Mouse (Mus musculus): Measurements from ENCODE around the gene Eef1akmt3. TPM values are rescaled to one million over a fixed set of nuclear protein-coding genes. Genes with fewer than 3 reads are reported as not detected.
"Not testable (repeated sequence)": the region's sequence is repeated elsewhere in the genome, so short reads cannot be mapped to it uniquely, and the experiment has no call there.

Eef1akmt3 gene
- total RNA-seq (2017), result not detected in 2 replicates

DNA sequence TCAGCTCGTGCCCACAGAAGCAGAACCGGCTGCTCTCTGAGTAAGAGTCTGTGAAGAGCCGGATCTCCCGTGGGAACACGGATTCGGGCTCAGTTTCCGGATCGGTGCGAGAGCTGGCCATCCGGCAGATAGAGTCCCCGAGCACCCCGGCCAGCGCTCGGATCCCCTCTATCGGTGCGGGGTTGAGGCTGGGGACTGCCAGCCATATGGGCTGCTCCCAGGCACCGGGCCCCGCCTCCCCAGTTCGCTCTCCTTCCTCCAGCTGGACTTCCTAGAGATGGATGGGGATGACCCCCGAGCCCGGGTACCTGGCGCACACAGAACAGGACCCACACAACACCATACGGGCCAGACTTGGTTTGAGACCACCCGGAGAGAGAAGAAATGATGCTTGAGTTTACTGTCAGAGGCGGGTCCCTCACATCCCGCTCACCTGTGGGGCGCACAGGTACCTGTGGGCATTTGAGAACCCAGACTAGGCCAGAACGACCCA lies at the start of gene Eef1akmt3, which contains the start of gene Mettl1:
Gene Eef1akmt3 (minus strand): TSS at position 240 of the 493 bp plus-strand sequence.
Gene Mettl1 (plus strand): TSS at position 141 of the 493 bp plus-strand sequence.
- peak; percentile 51 for ATAC-seq (replicated peaks; ENCODE audit: low read depth, poor library complexity, severe bottlenecking)

DNA sequence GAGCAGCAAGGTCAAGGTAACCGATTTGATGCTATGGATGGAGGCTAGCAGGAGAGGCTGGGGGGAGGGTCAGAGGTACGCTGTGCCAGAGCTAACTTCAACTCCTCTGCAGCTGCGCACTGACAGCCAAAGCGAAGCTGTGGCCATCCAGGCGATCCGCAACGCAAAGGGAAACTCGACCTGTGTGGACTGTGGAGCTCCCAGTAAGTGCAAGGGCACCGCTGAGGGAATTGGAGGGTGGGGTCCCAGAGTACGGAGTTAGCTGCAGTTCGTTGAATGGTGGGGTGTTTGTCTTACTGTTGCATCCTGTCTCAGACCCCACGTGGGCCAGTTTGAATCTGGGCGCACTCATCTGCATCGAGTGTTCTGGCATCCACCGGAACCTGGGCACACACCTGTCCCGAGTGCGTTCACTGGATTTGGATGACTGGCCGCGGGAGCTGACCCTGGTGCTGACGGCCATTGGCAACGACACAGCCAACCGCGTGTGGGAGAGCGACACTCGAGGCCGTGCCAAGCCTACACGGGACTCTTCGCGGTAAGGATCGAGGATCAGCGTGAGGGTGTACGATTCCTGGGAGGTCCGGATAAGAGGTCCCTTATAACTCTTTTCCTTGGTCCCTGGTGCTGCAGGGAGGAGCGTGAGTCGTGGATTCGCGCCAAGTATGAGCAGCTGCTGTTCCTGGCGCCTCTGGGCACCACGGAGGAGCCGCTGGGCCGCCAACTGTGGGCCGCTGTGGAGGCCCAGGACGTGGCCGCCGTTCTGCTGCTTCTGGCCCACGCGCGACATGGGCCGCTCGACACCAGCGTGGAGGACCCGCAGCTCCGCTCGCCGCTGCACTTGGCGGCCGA lies 49.5 kb upstream of the Eef1akmt3 start:
- no peak for ATAC-seq (replicated peaks; ENCODE audit: low read depth, poor library complexity, severe bottlenecking)

DNA sequence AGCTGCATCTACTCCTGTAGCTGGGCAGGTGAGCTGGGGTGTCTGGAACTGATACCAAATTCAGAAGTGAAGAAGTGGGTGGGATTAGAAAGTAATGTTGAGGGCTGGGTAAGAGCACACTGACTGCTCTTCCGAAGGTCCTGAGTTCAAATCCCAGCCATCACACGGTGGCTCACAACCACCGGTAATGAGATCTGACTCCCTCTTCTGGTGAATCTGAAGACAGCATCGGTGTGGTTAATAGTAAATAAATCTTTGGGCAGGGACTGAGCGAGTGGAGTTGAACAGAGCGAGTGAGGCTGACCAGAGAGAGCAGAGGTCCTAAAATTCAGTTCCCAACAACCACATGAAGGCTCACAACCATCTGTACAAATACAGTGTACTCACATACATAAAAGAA lies 44.3 kb upstream of the Eef1akmt3 start:
- ATAC-seq (replicated peaks; ENCODE audit: low read depth, poor library complexity, severe bottlenecking), result no peak

DNA sequence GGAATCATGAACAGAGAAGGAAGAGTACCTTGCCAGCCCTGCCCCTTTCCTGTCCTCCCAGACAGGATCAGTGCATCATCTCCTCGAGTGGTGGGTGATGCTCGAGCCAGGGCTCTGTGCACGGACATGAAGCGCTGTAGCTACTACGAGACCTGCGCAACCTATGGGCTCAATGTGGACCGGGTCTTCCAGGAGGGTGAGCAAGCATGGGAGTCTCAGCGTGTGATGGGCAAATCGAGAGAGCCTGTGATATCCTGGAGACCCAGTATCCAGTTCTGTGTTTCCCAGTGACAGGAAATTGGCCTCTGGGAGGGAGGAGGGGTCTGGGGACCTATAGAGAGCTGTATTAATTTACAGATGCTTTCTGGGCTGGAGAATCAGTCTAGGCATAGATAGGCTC lies 43.7 kb upstream of the Eef1akmt3 start:
- ATAC-seq (replicated peaks; ENCODE audit: low read depth, poor library complexity, severe bottlenecking), result no peak

DNA sequence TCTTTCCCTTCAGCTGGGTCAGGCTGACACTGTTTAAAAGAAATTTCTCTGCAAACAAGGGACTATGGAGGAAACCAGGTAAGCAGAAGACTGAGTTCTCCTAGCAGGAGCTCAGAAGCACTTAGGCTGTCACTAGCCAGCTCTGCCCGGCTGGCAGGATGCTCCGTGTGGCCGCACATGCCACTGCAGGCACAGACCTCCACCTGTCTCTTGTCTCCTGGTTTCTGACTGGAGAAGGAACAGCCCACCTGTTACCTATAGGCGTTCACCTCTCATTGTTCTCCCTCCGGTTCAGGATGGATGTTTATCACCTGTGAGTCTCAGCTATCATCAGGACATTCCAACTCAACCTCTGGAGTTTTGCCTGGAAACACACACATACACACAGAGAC lies 42.6 kb upstream of the Eef1akmt3 start:
- ATAC-seq (replicated peaks; ENCODE audit: low read depth, poor library complexity, severe bottlenecking), result no peak

DNA sequence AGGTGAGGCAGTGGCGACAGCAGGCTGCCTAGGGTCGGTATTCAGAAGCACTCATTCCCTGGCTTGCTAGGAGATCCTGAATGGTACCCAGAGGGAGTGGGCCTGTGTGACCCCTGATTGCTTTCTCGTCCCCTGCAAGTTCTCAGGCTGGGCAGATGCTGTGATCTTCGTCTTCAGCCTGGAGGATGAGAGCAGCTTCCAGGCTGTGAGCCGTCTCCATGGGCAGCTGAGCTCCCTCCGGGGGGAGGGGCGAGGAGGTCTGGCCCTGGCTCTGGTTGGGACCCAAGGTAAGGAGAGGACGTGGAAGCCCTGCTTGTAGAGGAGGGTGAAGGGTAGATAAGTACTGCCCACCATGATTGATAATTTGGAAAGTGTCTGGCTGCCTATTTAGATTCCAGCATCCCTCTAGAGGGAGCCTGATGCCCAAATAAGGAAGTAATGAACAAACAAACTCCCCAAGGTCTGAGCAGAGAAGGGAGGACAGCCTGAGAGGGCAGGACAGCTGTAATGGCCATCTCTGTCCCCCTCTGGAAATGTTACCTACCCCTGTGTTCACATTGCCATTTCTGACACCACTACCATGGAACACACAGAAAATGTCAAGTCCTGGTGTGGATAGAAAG lies 42.1 kb upstream of the Eef1akmt3 start:
- no peak for ATAC-seq (replicated peaks; ENCODE audit: low read depth, poor library complexity, severe bottlenecking)

DNA sequence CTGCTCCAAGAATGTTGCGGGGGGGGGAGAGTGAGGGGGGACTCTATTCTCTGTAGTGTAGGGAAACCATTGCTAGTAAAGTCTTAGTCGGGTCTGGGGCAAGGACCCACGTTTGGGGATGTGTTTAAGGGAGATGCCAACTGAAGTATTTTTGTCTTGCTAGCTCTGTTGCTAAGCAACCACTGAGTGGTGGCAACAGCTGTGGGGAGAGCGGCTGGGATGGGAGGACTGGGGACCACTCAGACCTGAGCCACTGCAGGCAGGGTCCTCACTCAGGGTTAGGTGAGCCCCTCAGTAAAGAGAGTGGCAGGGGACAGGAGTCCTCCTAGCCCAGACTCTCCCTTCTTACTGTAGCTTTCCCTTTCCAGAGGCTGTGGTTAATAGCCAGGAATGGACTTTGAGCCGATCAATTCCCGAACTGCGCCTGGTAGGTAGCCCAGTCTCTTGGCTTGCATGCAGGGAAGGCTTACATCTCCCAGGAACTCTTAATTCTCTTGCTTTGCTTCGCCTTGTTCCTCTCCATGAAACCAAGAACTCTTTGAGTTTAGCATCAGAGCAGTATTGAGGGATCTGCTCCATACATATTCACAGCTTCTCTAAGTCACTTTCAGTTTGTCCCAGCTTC lies 40.8 kb upstream of the Eef1akmt3 start:
- ATAC-seq (replicated peaks; ENCODE audit: low read depth, poor library complexity, severe bottlenecking), result no peak

DNA sequence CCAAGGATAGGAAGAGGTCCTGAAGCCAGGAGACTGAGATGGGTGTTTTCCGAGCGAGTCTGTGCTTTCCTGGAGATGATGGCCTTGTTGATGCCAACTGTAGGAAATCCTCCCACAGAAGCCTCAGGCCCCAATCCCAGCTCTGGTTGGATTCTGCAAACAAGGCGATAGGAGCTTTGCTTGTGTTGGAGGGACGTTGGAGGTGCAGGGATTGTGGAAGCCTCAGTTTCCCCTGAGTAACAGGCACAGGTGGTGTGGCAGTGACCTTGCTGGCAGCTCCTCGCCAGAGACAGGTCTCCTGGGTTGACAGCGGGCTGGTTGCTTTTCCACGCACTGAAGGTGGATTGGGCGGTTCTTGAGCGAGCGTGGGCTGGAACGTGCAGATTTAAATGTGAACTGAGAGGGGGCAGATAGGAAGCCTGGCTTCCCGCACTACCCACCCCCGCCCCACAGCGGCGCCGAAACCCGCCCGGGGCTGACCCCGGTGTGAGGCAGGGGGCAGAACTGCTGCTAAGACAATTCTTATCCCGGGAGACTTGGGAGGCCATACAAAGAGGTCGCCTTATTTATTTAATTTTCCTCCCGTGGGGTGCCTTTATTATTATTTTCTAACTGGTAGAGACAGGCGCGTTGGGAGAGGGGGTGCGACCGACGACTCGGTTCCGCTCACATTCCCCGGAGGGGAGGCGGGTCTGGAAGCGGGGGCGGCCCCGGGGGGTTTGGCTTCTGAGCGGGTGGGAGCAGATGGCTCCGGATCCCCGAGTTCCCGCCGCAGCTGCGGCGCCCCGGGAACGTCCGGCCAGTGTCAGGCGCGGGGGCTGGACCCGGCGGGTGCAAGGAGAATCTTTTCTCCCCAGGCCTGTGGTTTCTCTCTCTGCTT lies 39.8 kb upstream of the Eef1akmt3 start:
- ATAC-seq (replicated peaks; ENCODE audit: low read depth, poor library complexity, severe bottlenecking), result no peak

DNA sequence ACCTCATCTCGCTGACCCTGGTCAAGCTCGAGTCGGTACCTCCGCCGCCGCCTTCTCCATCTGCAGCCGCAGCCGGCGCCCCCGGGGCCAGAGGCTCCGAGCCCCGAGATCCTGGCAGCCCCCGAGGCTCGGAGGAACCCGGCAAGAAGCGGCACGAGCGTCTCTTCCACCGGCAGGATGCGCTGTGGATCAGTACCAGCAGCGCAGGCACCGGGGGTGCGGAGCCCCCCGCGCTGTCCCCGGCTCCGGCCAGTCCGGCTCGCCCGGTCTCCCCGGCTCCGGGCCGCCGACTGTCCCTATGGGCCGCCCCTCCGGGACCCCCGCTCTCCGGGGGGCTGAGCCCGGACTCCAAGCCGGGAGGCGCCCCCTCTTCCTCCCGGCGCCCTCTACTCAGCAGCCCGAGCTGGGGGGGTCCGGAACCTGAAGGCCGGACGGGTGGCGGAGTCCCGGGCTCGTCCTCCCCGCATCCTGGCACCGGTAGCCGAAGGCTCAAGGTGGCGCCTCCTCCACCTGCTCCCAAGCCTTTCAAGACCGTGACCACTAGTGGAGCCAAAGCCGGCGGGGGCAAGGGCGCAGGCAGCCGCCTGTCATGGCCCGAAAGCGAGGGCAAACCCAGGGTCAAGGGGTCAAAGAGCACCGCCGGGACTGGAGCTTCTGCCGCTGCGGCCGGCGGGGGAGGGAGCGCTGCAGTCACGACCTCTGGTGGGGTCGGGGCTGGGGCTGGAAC lies 38.5 kb upstream of the Eef1akmt3 start:
- ATAC-seq (replicated peaks; ENCODE audit: low read depth, poor library complexity, severe bottlenecking), result no peak

DNA sequence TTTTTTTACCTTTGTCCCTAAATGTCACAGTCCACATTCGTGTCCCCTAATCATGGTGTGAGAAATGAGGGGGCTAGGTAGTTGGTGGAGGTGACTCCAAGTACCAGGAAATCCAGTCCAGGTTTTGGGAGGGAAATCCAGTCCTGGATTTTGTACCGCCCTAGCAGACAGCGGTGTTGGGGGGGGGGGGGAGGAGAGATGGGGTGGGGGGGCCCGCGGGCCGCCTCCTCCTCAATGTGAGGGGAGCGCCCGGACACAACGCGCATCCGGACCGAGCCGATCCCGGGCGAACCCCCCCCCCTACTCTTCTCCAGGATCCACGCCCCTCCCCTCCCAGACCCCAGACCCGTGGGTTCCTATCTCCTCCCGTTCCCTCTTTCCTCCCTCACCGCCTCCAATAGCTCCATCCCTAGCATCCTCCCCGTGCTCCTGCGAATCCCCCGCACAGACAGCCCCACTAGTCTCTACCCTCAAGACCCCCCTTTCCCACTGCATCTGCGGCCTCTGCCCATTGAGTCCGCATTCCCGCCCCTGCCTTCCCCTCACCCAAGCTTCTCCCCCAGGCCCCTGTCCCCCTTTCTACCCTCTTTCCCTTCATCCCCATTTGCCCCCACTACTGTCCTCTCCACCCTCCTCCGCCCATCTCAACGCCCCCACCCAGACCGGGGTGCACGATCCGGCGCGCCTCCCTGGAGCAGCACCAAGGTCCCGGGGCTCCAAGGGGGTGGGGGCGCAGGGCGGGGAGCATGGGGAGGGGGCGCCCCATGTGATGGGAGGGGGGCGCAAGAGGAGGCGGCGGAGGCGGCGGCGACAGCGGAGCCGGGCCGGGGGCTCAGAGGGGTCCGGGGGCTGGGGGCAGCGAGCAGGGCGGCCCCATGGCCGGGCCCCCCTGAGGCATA lies 37.6 kb upstream of the Eef1akmt3 start:
- ATAC-seq (replicated peaks; ENCODE audit: low read depth, poor library complexity, severe bottlenecking), result no peak

DNA sequence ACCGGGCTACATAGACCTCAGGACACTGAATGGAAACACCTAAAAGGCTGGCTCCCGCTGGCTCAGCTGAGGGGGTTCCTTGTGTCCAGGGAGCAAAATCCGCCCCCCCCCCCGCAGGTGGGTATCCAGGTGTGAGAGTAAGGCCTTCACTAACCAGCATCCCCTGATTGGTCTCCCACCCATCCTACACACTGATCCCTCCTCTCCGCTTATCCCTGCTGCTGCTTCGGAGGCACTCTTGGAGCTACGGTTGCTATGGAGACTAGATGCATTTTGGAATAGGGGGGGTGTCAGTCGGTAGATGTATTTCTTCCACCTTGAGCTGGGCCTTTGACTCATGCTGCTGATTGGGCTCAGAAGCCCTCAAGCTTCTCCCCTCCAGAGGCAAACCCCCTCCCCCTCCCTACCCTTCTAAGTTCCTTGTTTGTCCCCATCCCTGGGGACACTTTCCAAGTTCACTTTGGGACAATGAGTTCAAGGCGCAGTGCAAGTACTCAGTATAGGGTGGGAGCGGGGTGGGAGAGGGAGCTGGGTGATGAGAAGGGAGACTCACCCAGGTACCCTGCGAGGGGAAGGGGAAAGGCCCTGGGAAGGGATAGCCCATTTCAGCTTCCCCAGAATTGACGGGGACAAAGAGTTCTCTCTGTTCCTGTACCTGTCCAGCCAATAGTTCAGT lies 36.8 kb upstream of the Eef1akmt3 start:
- ATAC-seq (replicated peaks; ENCODE audit: low read depth, poor library complexity, severe bottlenecking), result no peak

DNA sequence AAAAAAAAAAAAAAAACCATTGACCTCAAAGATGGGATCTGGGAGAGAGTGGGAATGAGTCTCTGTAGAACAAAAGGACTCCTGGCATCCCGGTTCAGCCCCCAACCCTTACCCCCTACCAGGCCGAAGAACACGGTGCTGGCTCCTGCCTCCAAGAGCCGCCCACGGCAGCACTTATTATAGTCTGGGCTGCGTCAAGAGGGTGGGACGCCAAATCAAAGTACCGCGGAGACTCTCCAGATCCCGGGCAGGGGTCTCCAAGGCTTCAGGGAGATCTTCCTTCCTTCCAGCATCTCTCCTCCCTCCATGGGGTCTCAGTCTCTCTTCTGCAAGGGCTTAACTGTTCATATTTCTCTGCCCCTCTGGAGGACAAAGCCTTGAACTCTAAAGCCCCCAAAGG lies 36.2 kb upstream of the Eef1akmt3 start:
- ATAC-seq (replicated peaks; ENCODE audit: low read depth, poor library complexity, severe bottlenecking), result no peak

DNA sequence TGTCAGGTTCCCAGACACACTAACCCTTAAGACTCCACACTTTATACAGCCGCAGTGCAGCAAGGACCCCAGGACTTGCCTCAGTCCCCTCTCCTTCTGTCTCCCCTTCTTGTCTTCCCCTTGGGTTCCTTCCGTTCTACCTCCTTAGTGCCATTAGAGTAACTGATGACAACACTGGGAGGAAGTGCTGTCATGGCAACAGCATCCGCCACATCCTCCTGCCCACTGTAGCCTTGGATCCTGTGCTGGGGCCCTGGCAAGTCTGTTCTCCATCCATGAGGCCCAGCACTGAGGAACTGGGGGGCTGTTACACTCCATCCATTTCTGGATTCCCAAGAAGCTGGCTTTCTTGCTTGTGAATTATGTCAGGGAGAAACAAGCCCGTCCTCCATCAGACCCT lies 34.8 kb upstream of the Eef1akmt3 start:
- ATAC-seq (replicated peaks; ENCODE audit: low read depth, poor library complexity, severe bottlenecking), result peak; percentile 76

DNA sequence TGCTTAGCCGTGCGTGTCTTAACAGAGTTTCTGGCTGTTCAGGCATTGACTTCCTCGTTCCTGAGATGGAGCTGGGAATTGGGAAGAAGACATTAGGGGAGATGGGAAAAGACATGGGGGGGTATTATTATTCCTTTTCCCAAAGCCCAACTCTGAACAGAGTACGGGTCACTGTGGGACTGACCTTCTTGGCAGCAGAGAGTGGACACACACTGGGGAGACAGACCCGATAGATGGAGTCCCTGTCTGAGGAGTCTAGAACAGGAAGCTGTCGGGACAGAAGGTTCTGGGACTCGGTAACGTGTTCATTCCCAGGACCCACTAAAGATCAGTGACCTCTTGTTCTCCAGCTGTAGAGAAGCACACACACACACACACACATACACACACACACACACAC lies 34.3 kb upstream of the Eef1akmt3 start:
- no peak for ATAC-seq (replicated peaks; ENCODE audit: low read depth, poor library complexity, severe bottlenecking)

DNA sequence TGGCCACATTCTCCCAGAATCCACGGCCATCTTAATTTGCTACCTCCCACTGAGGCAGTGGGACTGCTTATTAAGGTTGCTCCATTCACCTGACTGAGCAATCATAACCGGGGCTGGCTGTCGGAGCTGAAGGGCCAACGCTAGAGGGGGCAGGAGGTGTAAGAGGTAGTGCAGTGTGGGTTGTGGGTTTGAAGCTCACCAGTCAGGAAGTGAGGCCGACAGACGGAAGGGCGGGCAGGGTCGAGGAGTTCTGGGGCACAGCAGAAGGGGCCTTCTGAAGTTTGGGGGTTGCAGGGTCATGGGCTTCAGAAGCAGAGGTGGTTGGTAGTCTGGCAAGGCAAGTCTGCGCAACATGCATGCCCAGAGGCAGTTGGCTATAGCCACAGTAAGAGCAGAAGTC lies 33.8 kb upstream of the Eef1akmt3 start, which contains the start of gene Agap2:
Gene Agap2 (plus strand): TSS at position 205 of the 400 bp plus-strand sequence.
- ATAC-seq (replicated peaks; ENCODE audit: low read depth, poor library complexity, severe bottlenecking), result peak; percentile 80

DNA sequence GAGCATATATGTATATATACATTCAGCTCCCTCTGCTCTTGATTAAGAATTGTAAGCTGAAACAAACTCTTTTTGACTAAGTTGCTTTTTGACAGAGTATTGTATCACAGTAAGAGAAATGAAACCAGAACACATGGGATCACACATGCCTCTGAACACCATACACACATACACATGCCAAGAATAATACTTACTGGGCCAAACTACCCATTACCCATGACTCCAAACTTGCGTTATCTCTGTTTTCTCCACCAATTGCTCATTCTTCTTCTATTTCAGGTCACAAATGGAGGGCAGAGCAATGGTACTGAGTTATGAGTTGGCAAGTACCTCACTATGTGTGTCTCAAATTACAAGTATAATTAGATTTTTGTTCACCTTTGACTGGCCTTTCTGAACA lies 32.7 kb upstream of the Eef1akmt3 start:
- no peak for ATAC-seq (replicated peaks; ENCODE audit: low read depth, poor library complexity, severe bottlenecking)

DNA sequence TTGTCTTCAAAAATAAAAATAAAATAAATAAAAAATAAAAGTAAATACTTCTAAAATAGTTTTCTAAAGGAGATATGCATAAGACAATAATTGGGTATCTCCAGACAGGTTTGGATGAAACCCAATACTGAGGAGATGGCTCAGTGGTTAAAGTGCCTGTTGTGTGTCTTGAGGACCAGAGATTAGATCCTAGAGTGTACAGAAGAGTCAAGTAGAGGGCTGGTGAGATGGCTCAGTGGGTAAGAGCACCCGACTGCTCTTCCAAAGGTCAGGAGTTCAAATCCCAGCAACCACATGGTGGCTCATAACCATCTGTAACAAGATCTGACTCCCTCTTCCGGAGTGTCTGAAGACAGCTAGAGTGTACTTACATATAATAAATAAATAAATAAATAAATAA lies 31.7 kb upstream of the Eef1akmt3 start:
- not testable (repeated sequence) for ATAC-seq (replicated peaks; ENCODE audit: low read depth, poor library complexity, severe bottlenecking)

DNA sequence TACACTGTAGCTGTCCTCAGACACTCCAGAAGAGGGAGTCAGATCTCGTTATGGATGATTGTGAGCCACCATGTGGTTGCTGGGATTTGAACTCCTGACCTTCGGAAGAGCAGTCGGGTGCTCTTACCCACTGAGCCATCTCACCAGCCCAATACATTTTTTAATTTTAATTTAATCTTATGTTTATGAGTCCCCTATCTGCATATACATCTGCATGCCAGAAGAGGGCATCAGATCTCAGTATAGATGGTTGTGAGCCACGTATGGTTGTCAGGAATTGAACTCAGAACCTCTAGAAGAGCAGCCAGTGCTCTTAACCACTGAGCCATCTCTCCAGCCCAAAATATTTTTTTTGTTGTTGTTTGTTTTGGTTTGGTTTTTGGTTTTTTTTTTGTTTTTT lies 31.0 kb upstream of the Eef1akmt3 start:
- not testable (repeated sequence) for ATAC-seq (replicated peaks; ENCODE audit: low read depth, poor library complexity, severe bottlenecking)

All from common myeloid progenitor, adult 5-6 weeks (primary cell).